Mouse (Mus musculus) thymus, postnatal 10 days (tissue): ENCODE data around the gene Scel.

ENCODE experiments used
- DNase-seq, 2 experiments: peaks; one replicate each; pipeline ENCODE4 v3.0.0; 2021; ENCODE audit warnings: low spot score in 2 of 2

Scel gene

DNA sequence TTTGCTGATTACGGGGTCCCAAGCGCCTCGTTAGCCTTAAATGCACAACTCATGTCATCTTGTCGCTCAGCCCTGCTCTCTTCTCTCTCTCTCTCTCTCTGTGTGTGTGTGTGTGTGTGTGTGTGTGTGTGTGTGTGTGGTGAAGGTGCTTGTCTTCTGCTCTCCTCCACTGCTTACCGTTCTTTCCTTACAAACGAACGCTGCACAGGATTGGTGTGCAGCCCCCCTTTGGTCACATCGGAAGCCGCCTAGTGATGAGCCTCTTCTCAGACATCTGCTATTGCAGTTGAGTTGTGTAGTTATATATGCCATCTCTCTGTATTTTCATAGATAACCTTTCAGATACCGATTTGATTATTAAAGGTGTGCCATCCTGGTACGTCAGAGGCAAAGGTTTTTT, 138.0 kb downstream of the Scel start:
- DNase-seq = peak in 1 of 2 experiments; percentile 43

DNA sequence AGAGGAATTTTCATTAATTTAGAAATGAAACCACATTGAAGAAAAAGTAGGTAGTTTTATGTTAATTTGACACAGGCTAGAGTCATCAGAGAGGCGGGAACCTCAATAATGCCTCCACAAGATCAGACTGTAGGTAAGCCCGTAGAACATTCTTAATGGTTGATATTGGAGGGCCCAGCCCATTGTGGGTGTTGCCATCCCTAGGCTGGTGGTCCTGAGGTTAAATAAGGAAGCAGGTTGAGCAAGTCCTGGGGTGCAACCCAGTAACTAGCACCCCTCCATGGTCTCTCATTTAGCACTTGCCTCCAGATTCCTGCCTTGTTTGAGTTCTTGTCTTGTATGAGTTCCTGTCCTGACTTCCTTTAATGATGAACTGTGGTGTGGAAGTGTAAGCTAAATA, 138.4 kb downstream of the Scel start:
- DNase-seq = no peak

GRCm38 (mm10) chr14:103652524-103652923, 139.4 kb downstream of the Scel start:
- DNase-seq = no peak

GRCm38 (mm10) chr14:103653800-103654199, 140.7 kb downstream of the Scel start:
- DNase-seq = no peak

GRCm38 (mm10) chr14:103655448-103655847, 142.3 kb downstream of the Scel start:
- no peak for DNase-seq

GRCm38 (mm10) chr14:103657876-103658275, 144.7 kb downstream of the Scel start:
- no peak for DNase-seq
